Mouse (Mus musculus) liver, embryonic 14 days (tissue): ENCODE results near the gene Dnase2a. TPM values are rescaled to one million over a fixed set of nuclear protein-coding genes. Genes with fewer than 3 reads are reported as not detected.

Experiments used
- polyA plus RNA-seq: library from polyadenylated mRNA; depleted of rRNA; stranded (reverse); fragments of >200 nt; gene quantifications from 2 replicates; pipeline ENCODE4 v1.2.3, GENCODE M21; 2012; rRNA removed

The Dnase2a gene
- polyA plus RNA-seq: 8.3 and 10.6 TPM in 2 replicates

GRCm38 (mm10) chr8:84908421-84909161 lies at the start of gene Dnase2a:
Gene Dnase2a (plus strand): TSS chr8:84908560.

GRCm38 (mm10) chr8:84871376-84872308 lies 36.7 kb upstream of the Dnase2a start, which contains the start of gene Syce2:
Gene Syce2 (plus strand): TSS chr8:84872111.

GRCm38 (mm10) chr8:84893709-84894134 lies 14.6 kb upstream of the Dnase2a start, which contains the start of gene Gcdh:
Gene Gcdh (minus strand): TSS chr8:84893921.

GRCm38 (mm10) chr8:84901752-84902151 lies 6.6 kb upstream of the Dnase2a start, which contains the start of gene Klf1:
Gene Klf1 (plus strand): TSS chr8:84901928.

GRCm38 (mm10) chr8:84936962-84937546 lies 28.7 kb downstream of the Dnase2a start, which contains the start of gene Mast1:
Gene Mast1 (minus strand): TSS chr8:84937359.

GRCm38 (mm10) chr8:84946528-84947240 lies 38.3 kb downstream of the Dnase2a start, which contains the start of gene Rtbdn:
Gene Rtbdn (plus strand): TSS chr8:84946991.

GRCm38 (mm10) chr8:84969241-84970134 lies 61.1 kb downstream of the Dnase2a start, which contains the start of the genes Gm49661, Prdx2 and Rnaseh2a:
Gene Gm49661 (minus strand): TSS chr8:84969433.
Gene Prdx2 (plus strand): TSS chr8:84969587.
Gene Rnaseh2a (minus strand): TSS chr8:84969767.

Other genes starting within 250 kb of the Dnase2a start
- 5.7 and 8.2 TPM in 2 replicates for gene Ier2, start 245.7 kb upstream of the Dnase2a start, polyA plus RNA-seq
- 33.2 and 38.8 TPM in 2 replicates for gene Trmt1, start 222.3 kb upstream of the Dnase2a start, polyA plus RNA-seq
- 16.6 and 18.7 TPM in 2 replicates for gene Nacc1, start 220.7 kb upstream of the Dnase2a start, polyA plus RNA-seq
- gene Lyl1, start 207.1 kb upstream of the Dnase2a start, polyA plus RNA-seq: 38.3 and 41.4 TPM in 2 replicates
- gene G430095P16Rik, start 185.6 kb upstream of the Dnase2a start, polyA plus RNA-seq: 9.3 and 9.7 TPM in 2 replicates
- gene Nfix, start 108.2 kb upstream of the Dnase2a start, polyA plus RNA-seq: 1.2 and 1.3 TPM in 2 replicates
- 2.0 and 2.1 TPM in 2 replicates for gene Dand5, start 85.7 kb upstream of the Dnase2a start, polyA plus RNA-seq
- gene Gadd45gip1, start 77.0 kb upstream of the Dnase2a start, polyA plus RNA-seq: 29.9 and 31.7 TPM in 2 replicates
- 116 and 127 TPM in 2 replicates for gene Rad23a, start 67.9 kb upstream of the Dnase2a start, polyA plus RNA-seq
- 310 and 322 TPM in 2 replicates for gene Calr, start 61.6 kb upstream of the Dnase2a start, polyA plus RNA-seq
- gene Farsa, start 51.6 kb upstream of the Dnase2a start, polyA plus RNA-seq: 50.9 and 57.3 TPM in 2 replicates
- gene Syce2, start 36.4 kb upstream of the Dnase2a start, polyA plus RNA-seq: 30.4 and 31.4 TPM in 2 replicates
- gene Gcdh, start 14.6 kb upstream of the Dnase2a start, polyA plus RNA-seq: 29.5 and 35.0 TPM in 2 replicates
- gene Klf1, start 6.6 kb upstream of the Dnase2a start, polyA plus RNA-seq: 177 and 217 TPM in 2 replicates
- 0.03 and 0.05 TPM in 2 replicates for gene Mast1, start 28.8 kb downstream of the Dnase2a start, polyA plus RNA-seq
- gene Rtbdn, start 38.4 kb downstream of the Dnase2a start, polyA plus RNA-seq: not detected in 2 replicates
- gene Gm49661, start 60.9 kb downstream of the Dnase2a start, polyA plus RNA-seq: not detected in 2 replicates
- 1,069 and 1,310 TPM in 2 replicates for gene Prdx2, start 61.0 kb downstream of the Dnase2a start, polyA plus RNA-seq
- gene Rnaseh2a, start 61.2 kb downstream of the Dnase2a start, polyA plus RNA-seq: 57.5 and 63.1 TPM in 2 replicates
- gene Junb, start 70.2 kb downstream of the Dnase2a start, polyA plus RNA-seq: 7.7 and 8.0 TPM in 2 replicates
- 4.1 and 4.6 TPM in 2 replicates for gene Hook2, start 82.0 kb downstream of the Dnase2a start, polyA plus RNA-seq
- not detected in 2 replicates for gene Best2, start 106.0 kb downstream of the Dnase2a start, polyA plus RNA-seq
- 76.1 and 91.5 TPM in 2 replicates for gene Asna1, start 116.7 kb downstream of the Dnase2a start, polyA plus RNA-seq
- 99.1 and 106 TPM in 2 replicates for gene Trir, start 118.3 kb downstream of the Dnase2a start, polyA plus RNA-seq
- gene Tnpo2, start 128.4 kb downstream of the Dnase2a start, polyA plus RNA-seq: 23.4 and 27.0 TPM in 2 replicates
- 7.6 and 9.4 TPM in 2 replicates for gene Fbxw9, start 151.5 kb downstream of the Dnase2a start, polyA plus RNA-seq
- 0.22 and 0.31 TPM in 2 replicates for gene Gm5741, start 159.4 kb downstream of the Dnase2a start, polyA plus RNA-seq
- 20.6 and 21.6 TPM in 2 replicates for gene Dhps, start 163.2 kb downstream of the Dnase2a start, polyA plus RNA-seq
- 37.6 and 44.1 TPM in 2 replicates for gene Wdr83os, start 172.2 kb downstream of the Dnase2a start, polyA plus RNA-seq
- gene Wdr83, start 172.7 kb downstream of the Dnase2a start, polyA plus RNA-seq: 24.8 and 26.1 TPM in 2 replicates
- 15.9 and 21.5 TPM in 2 replicates for gene Man2b1, start 174.7 kb downstream of the Dnase2a start, polyA plus RNA-seq
- gene Zfp791, start 214.5 kb downstream of the Dnase2a start, polyA plus RNA-seq: 0.97 and 1.1 TPM in 2 replicates
- gene Cks1brt, start 243.4 kb downstream of the Dnase2a start, polyA plus RNA-seq: not detected in 2 replicates